Mouse (Mus musculus) adrenal gland, postnatal 4 days (tissue): ENCODE data around the gene Ifi27l2b. TPM values are rescaled to one million over a fixed set of nuclear protein-coding genes. Genes with fewer than 3 reads are reported as not detected.
"Not testable (repeated sequence)": the region's sequence is repeated elsewhere in the genome, so short reads cannot be mapped to it uniquely, and the experiment has no call there.

Source experiments
- DNase-seq, 2 experiments: peaks; one replicate each; pipeline ENCODE4 v3.0.0; 2021 to 2022; ENCODE audit warnings: low spot score in 2 of 2, mixed read lengths in 2 of 2
- long read RNA-seq, 2 experiments: library from polyadenylated mRNA; stranded (forward); transcript quantifications; one replicate each; pipeline ENCODE4 v2.0.0; 2021
- total RNA-seq, 2 experiments: library from RNA; stranded (reverse); gene quantifications; 2 replicates each; pipeline ENCODE4 v1.2.3; 2021

The Ifi27l2b gene
- total RNA-seq = not detected
- long read RNA-seq, experiment 1 = 0 reads
- long read RNA-seq, experiment 2 = 0 reads

GRCm38 (mm10) chr12:103457140-103457539 lies at the start of gene Ifi27l2b:
Gene Ifi27l2b, minus strand, starts transcription at chr12:103457223.
- DNase-seq = no peak

GRCm38 (mm10) chr12:103504402-103504801 lies 47.4 kb upstream of the Ifi27l2b start:
- DNase-seq = no peak

- DNase-seq = no peak
Measured at GRCm38 (mm10) chr12:103503300-103503699, 46.3 kb upstream of the Ifi27l2b start.

GRCm38 (mm10) chr12:103499261-103499660 lies 42.2 kb upstream of the Ifi27l2b start:
- DNase-seq = no peak

- DNase-seq = no peak
Measured at GRCm38 (mm10) chr12:103498768-103499167, 41.7 kb upstream of the Ifi27l2b start.

- DNase-seq = peak in 1 of 2 experiments; percentile 21
Measured at GRCm38 (mm10) chr12:103494486-103494885, 37.5 kb upstream of the Ifi27l2b start.

- peak in 1 of 2 experiments; percentile 48 for DNase-seq
Measured at GRCm38 (mm10) chr12:103492767-103493166, 35.7 kb upstream of the Ifi27l2b start.

GRCm38 (mm10) chr12:103491091-103491730 lies 34.2 kb upstream of the Ifi27l2b start:
- no peak for DNase-seq

- no peak for DNase-seq
Measured at GRCm38 (mm10) chr12:103487750-103488149, 30.7 kb upstream of the Ifi27l2b start.

GRCm38 (mm10) chr12:103487276-103487675 lies 30.3 kb upstream of the Ifi27l2b start:
- no peak for DNase-seq

GRCm38 (mm10) chr12:103486726-103487125 lies 29.7 kb upstream of the Ifi27l2b start:
- DNase-seq = no peak

- not testable (repeated sequence) for DNase-seq
Measured at GRCm38 (mm10) chr12:103484200-103484972, 27.4 kb upstream of the Ifi27l2b start.

GRCm38 (mm10) chr12:103482781-103483180 lies 25.8 kb upstream of the Ifi27l2b start:
- DNase-seq = no peak

GRCm38 (mm10) chr12:103481671-103482070 lies 24.6 kb upstream of the Ifi27l2b start:
- DNase-seq = no peak

- no peak for DNase-seq
Measured at GRCm38 (mm10) chr12:103477461-103478015, 20.5 kb upstream of the Ifi27l2b start.

- no peak for DNase-seq
Measured at GRCm38 (mm10) chr12:103476779-103477389, 19.9 kb upstream of the Ifi27l2b start.

- DNase-seq = no peak
Measured at GRCm38 (mm10) chr12:103474481-103474880, 17.5 kb upstream of the Ifi27l2b start.

GRCm38 (mm10) chr12:103456727-103457126 lies 296 bp downstream of the Ifi27l2b start:
- DNase-seq = not testable (repeated sequence)

GRCm38 (mm10) chr12:103453361-103453760 lies 3.7 kb downstream of the Ifi27l2b start:
- DNase-seq = no peak

GRCm38 (mm10) chr12:103445060-103445459 lies 12.0 kb downstream of the Ifi27l2b start:
- no peak for DNase-seq

GRCm38 (mm10) chr12:103444261-103444660 lies 12.8 kb downstream of the Ifi27l2b start:
- not testable (repeated sequence) for DNase-seq

GRCm38 (mm10) chr12:103443524-103443923 lies 13.5 kb downstream of the Ifi27l2b start, which contains the start of gene Ifi27l2a:
Gene Ifi27l2a, minus strand, starts transcription at chr12:103443680.
- DNase-seq = no peak
